Mouse (Mus musculus): ENCODE measurements around the gene Nadsyn1. TPM values are rescaled to one million over a fixed set of nuclear protein-coding genes. Genes with fewer than 3 reads are reported as not detected.

Nadsyn1 gene
- total and polyA plus RNA-seq, 3 experiments = 4.5 to 11.9 (median 10.3) TPM

DNA sequence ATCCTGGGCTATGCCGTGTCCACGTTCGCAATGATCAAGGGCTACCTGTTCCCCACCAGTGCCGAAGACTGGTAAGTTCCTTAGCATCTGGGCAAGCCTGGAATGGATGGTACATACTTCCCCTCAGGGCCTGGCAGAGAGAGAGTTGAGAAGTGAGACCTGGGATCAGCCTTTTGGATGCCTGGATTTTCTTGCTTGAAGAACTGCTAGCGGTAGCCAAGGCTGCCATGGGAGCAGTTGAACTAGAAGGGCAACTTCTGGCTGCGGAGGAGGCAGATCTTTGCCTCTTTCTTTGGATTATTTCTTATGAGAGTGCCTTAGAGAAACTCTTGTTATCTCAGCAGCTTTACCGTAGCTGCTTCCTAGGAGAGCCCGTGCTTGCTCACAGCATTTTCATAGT lies 18.7 kb upstream of the Nadsyn1 start:
- peaks cover 99% of the 10 kb centered on the region for H3K36me3 ChIP-seq (replicated peaks)

DNA sequence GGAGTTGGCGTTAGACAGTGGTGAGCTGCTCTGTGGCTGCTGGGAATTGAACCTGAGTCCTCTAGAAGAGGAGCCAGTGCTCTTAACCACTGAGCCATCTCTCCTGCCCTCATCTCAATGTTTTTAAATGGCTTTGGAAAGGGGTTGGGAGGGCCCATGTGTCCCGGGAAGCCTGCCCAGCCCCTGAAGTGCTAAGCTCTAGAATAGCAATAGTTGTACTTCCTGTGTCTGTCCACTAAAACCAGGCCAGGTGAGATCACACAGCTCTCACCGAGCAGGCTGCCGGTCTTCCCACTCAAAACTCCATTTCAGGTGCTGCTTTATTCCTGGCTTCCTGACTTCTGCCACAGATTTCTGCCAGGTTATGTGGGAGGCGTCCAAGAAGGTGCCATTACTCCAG lies 17.5 kb upstream of the Nadsyn1 start:
- no peaks in the 10 kb centered on the region for H3K27me3 ChIP-seq (ENCODE audit: insufficient read depth, low read length)
- peaks cover 99% of the 10 kb centered on the region for H3K36me3 ChIP-seq (replicated peaks)
- H3K4me1 ChIP-seq (ENCODE audit: insufficient read depth, low read depth, low read length) = peaks cover 43% of the 10 kb centered on the region
- TF ChIP-seq GATA2 (IDR thresholded peaks at IDR 0.05; ENCODE audit: borderline replicate concordance, low read depth, low read length) (no peak), GATA1 (IDR thresholded peaks at IDR 0.05; ENCODE audit: borderline replicate concordance, low read length) (no peak), CTCF (IDR thresholded peaks at IDR 0.05; ENCODE audit: low read depth, low read length) (no peak), POLR2AphosphoS5 (IDR thresholded peaks at IDR 0.05; ENCODE audit: insufficient replicate concordance, low read depth, low read length) (no peak), TAL1 (conservative IDR thresholded peaks at IDR 0.05; ENCODE audit: low read depth, low read length) (no peak)
- no peak for DNase-seq (ENCODE audit: low spot score)
- ATAC-seq (ENCODE audit: extremely low read depth, insufficient number of reproducible peaks, low FRiP score, poor library complexity, severe bottlenecking) = no peak
- H3K4me3 ChIP-seq (ENCODE audit: low read depth, low read length) = no peak overlapping the region
- 0 out of 2 replicates have a peak, but pooled peaks cover 2% of the 10 kb centered on the region for H3K9me3 ChIP-seq (replicated peaks)

More for the DNA sequence above, 18.7 kb upstream of the Nadsyn1 start:
- Histone ChIP-seq H3K4me1 (ENCODE audit: insufficient read depth, low read depth, low read length) (peaks cover 43% of the 10 kb centered on the region), H3K9me3 (replicated peaks) (0 out of 2 replicates have a peak, but pooled peaks cover 2% of the 10 kb centered on the region), H3K27me3 (ENCODE audit: insufficient read depth, low read length) (no peaks in the 10 kb centered on the region), H3K4me3 (ENCODE audit: low read depth, low read length) (no peak overlapping the region)
- TF ChIP-seq CTCF (IDR thresholded peaks at IDR 0.05; ENCODE audit: low read depth, low read length) (no peak), POLR2AphosphoS5 (IDR thresholded peaks at IDR 0.05; ENCODE audit: insufficient replicate concordance, low read depth, low read length) (no peak), GATA2 (IDR thresholded peaks at IDR 0.05; ENCODE audit: borderline replicate concordance, low read depth, low read length) (no peak), TAL1 (conservative IDR thresholded peaks at IDR 0.05; ENCODE audit: low read depth, low read length) (no peak), GATA1 (IDR thresholded peaks at IDR 0.05; ENCODE audit: borderline replicate concordance, low read length) (no peak)
- DNase-seq (ENCODE audit: low spot score) = no peak
- no peak for ATAC-seq (ENCODE audit: extremely low read depth, insufficient number of reproducible peaks, low FRiP score, poor library complexity, severe bottlenecking)

DNA sequence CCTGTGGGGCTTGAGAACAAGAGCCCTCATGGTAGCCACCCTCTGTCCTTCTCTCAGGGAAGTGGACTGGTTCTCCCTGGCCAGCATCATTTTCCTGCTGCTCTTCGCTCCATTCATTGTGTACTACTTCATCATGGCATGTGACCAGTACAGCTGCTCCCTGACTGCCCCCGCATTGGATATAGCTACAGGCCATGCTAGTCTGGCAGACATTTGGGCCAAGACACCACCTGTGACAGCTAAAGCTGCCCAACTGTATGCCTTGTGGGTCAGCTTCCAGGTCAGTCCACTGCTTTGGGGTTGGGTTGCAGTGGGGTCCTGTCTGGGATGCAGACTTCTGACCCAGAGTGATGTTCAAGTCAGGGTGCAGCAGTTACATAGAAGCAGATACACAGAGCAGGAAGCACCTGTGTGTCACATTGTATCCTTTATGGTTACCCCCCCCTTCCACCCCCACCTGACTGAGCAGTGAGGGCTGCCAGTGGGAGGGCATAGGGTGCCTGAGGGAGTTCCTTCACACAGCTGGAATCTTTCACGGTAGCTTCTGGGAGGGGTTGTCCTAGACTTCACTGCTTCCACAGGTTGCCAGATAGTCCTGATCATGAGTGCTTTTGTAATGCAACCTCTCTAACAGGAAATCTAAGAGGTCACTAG lies 15.2 kb upstream of the Nadsyn1 start:
- Histone ChIP-seq H3K4me1 (ENCODE audit: insufficient read depth, low read depth, low read length) (peaks cover 59% of the 10 kb centered on the region), H3K9me3 (replicated peaks) (no peaks in the 10 kb centered on the region), H3K36me3 (replicated peaks) (peaks cover 99% of the 10 kb centered on the region), H3K4me3 (ENCODE audit: low read depth, low read length) (no peak overlapping the region), H3K27me3 (ENCODE audit: insufficient read depth, low read length) (no peaks in the 10 kb centered on the region)
- DNase-seq (ENCODE audit: low spot score) (no peak), ATAC-seq (ENCODE audit: extremely low read depth, insufficient number of reproducible peaks, low FRiP score, poor library complexity, severe bottlenecking) (no peak)
- no peak for TF ChIP-seq POLR2AphosphoS5 (IDR thresholded peaks at IDR 0.05; ENCODE audit: insufficient replicate concordance, low read depth, low read length)
- TF ChIP-seq GATA1 (IDR thresholded peaks at IDR 0.05; ENCODE audit: borderline replicate concordance, low read length) = no peak
- no peak for TF ChIP-seq TAL1 (conservative IDR thresholded peaks at IDR 0.05; ENCODE audit: low read depth, low read length)

DNA sequence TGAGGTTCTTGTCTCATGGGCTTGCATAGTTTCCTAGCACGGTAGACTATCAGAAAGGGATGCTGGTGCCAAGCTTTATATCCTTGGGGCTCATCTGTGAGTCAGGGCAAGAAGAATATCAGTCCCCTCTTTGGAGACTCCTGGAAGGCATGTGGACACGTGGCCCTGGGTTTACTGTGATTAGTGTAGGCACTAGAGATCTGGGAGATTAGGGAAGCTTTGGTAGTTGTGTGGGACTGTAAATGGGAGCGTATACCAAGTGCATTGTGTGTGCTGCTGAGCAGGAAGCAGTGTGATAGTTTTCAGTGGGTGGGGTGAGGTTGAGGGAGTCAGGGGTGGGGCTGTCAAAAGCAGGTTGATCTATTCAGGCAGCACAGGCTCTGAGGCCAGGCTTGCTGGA lies 12.3 kb upstream of the Nadsyn1 start:
- no peak for ATAC-seq (ENCODE audit: extremely low read depth, insufficient number of reproducible peaks, low FRiP score, poor library complexity, severe bottlenecking)
- Histone ChIP-seq H3K27me3 (ENCODE audit: insufficient read depth, low read length) (no peaks in the 10 kb centered on the region), H3K4me1 (ENCODE audit: insufficient read depth, low read depth, low read length) (peaks cover 76% of the 10 kb centered on the region), H3K9me3 (replicated peaks) (no peaks in the 10 kb centered on the region), H3K36me3 (replicated peaks) (peaks cover 87% of the 10 kb centered on the region), H3K4me3 (ENCODE audit: low read depth, low read length) (no peak overlapping the region; the same call in 1 of the 2 replicates)
- TF ChIP-seq POLR2AphosphoS5 (IDR thresholded peaks at IDR 0.05; ENCODE audit: insufficient replicate concordance, low read depth, low read length) = no peak
- no peak for TF ChIP-seq CTCF (IDR thresholded peaks at IDR 0.05; ENCODE audit: low read depth, low read length)
- no peak for TF ChIP-seq GATA1 (IDR thresholded peaks at IDR 0.05; ENCODE audit: borderline replicate concordance, low read length)
- no peak for TF ChIP-seq GATA2 (IDR thresholded peaks at IDR 0.05; ENCODE audit: borderline replicate concordance, low read depth, low read length)
- no peak for TF ChIP-seq TAL1 (conservative IDR thresholded peaks at IDR 0.05; ENCODE audit: low read depth, low read length)
- no peak for DNase-seq (ENCODE audit: low spot score)

DNA sequence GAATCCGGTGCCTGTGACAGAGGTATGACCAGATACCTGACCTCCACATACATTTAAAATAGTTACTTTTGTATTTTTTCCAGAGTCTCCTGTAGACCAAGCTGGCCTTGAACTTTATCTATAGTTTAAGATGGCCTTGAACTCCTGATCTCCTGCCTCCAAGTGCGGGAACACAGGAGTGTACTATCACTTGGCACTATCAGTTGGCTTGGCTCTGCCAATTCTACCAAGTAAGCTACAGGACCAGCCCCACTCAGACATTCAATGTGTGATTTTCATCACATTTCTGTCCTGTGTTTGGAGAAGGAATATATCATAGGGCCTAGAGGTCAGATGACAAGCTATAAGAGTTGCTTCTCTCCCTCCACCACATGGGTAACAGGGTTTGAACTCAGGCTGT lies 11.7 kb upstream of the Nadsyn1 start:
- DNase-seq (ENCODE audit: low spot score) = no peak
- Histone ChIP-seq H3K9me3 (replicated peaks) (no peaks in the 10 kb centered on the region), H3K27me3 (ENCODE audit: insufficient read depth, low read length) (no peaks in the 10 kb centered on the region), H3K4me3 (ENCODE audit: low read depth, low read length) (no peak overlapping the region), H3K4me1 (ENCODE audit: insufficient read depth, low read depth, low read length) (peaks cover 79% of the 10 kb centered on the region), H3K36me3 (replicated peaks) (peaks cover 80% of the 10 kb centered on the region)
- TF ChIP-seq GATA2 (IDR thresholded peaks at IDR 0.05; ENCODE audit: borderline replicate concordance, low read depth, low read length) (no peak), POLR2AphosphoS5 (IDR thresholded peaks at IDR 0.05; ENCODE audit: insufficient replicate concordance, low read depth, low read length) (no peak), GATA1 (IDR thresholded peaks at IDR 0.05; ENCODE audit: borderline replicate concordance, low read length) (no peak), CTCF (IDR thresholded peaks at IDR 0.05; ENCODE audit: low read depth, low read length) (no peak), TAL1 (conservative IDR thresholded peaks at IDR 0.05; ENCODE audit: low read depth, low read length) (no peak)
- ATAC-seq (ENCODE audit: extremely low read depth, insufficient number of reproducible peaks, low FRiP score, poor library complexity, severe bottlenecking) = no peak

DNA sequence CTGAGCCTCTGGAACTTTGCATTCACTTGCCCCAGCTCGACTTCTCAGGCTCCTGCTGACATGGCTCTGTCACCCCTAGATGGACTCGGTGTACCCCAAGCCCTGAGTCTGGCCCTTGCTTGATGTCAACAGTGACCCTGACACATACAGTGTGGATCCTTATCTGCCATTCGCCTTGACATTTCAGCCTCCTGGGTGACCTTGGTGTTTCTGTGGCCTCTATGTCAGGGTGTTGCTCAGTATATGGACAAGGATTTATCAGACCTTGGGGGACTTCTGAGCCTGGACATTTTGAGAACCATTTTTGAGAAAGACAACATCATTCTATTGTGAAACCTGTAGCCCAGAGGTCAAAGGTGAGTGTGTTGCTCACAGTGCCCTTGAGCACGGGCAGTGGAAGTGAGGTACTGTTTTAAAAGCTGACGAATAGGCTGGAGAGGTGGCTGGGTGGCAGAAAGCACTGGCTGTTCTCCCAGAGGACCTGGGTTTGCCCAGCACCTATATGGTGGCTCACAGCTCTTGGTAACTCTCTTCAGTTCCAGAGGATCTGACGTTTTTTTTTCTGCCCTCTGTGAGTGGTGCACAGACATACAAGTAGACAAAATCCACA lies 11.0 kb upstream of the Nadsyn1 start:
- Histone ChIP-seq H3K4me3 (ENCODE audit: low read depth, low read length) (peak overlapping the region; percentile 3; the same call in 1 of the 2 replicates), H3K27me3 (ENCODE audit: insufficient read depth, low read length) (no peaks in the 10 kb centered on the region), H3K9me3 (replicated peaks) (no peaks in the 10 kb centered on the region), H3K36me3 (replicated peaks) (peaks cover 75% of the 10 kb centered on the region), H3K4me1 (ENCODE audit: insufficient read depth, low read depth, low read length) (peaks cover 83% of the 10 kb centered on the region)
- DNase-seq (ENCODE audit: low spot score) = no peak
- TF ChIP-seq POLR2AphosphoS5 (IDR thresholded peaks at IDR 0.05; ENCODE audit: insufficient replicate concordance, low read depth, low read length) (no peak), TAL1 (conservative IDR thresholded peaks at IDR 0.05; ENCODE audit: low read depth, low read length) (no peak), CTCF (IDR thresholded peaks at IDR 0.05; ENCODE audit: low read depth, low read length) (no peak), GATA1 (IDR thresholded peaks at IDR 0.05; ENCODE audit: borderline replicate concordance, low read length) (no peak), GATA2 (IDR thresholded peaks at IDR 0.05; ENCODE audit: borderline replicate concordance, low read depth, low read length) (no peak)
- no peak for ATAC-seq (ENCODE audit: extremely low read depth, insufficient number of reproducible peaks, low FRiP score, poor library complexity, severe bottlenecking)

Data from G1E (cell line).